Comparison of ENCODE assay signal across 8 mouse cellular contexts in genomic region chr14:34661621-34662477, GRCm38 (mm10). TPM values are rescaled to one million over a fixed set of nuclear protein-coding genes. Genes with fewer than 3 reads are reported as not detected.
DNase-seq lines count a peak whose midpoint lies in the region; ATAC-seq and TF ChIP-seq lines count a peak whose summit lies in the region.

No protein-coding gene starts in this region.

- peaks cover 10% of the 10 kb centered on the region for H3K9me3 ChIP-seq in ES-Bruce4 (replicated peaks; ENCODE audit: control insufficient read depth, insufficient read depth, low read length, poor library complexity, severe bottlenecking)
- no peaks in the 10 kb centered on the region for H3K9me3 ChIP-seq in embryonic facial prominence, embryonic 12.5 days
- no peaks in the 10 kb centered on the region for H3K9me3 ChIP-seq in heart, embryonic 11.5 days (replicated peaks; ENCODE audit: control insufficient read depth, low read length)
- H3K9me3 ChIP-seq in kidney, embryonic 14.5 days (ENCODE audit: control insufficient read depth, low read length): no peaks in the 10 kb centered on the region; the same call in 1 of the 2 replicates

- no peaks in the 10 kb centered on the region for H3K36me3 ChIP-seq in ES-Bruce4 (ENCODE audit: control insufficient read depth, insufficient read depth, low read length, poor library complexity, severe bottlenecking)
- no peaks in the 10 kb centered on the region for H3K36me3 ChIP-seq in embryonic facial prominence, embryonic 12.5 days
- H3K36me3 ChIP-seq in heart, embryonic 11.5 days (ENCODE audit: control insufficient read depth, insufficient read depth, low read length): no peaks in the 10 kb centered on the region
- no peaks in the 10 kb centered on the region for H3K36me3 ChIP-seq in kidney, embryonic 14.5 days (ENCODE audit: control insufficient read depth, insufficient read depth, low read length)

- peaks cover 5% of the 10 kb centered on the region for H3K4me1 ChIP-seq in ES-Bruce4 (ENCODE audit: control insufficient read depth, insufficient read depth, low read length)
- peaks cover 9% of the 10 kb centered on the region; the same call in 1 of the 2 replicates for H3K4me1 ChIP-seq in embryonic facial prominence, embryonic 12.5 days
- H3K4me1 ChIP-seq in heart, embryonic 11.5 days (ENCODE audit: control insufficient read depth, insufficient read depth, low read length): peaks cover 8% of the 10 kb centered on the region
- H3K4me1 ChIP-seq in kidney, embryonic 14.5 days (ENCODE audit: control insufficient read depth, insufficient read depth, low read length): no peaks in the 10 kb centered on the region

- peak overlapping the region; percentile 63 for H3K4me3 ChIP-seq in ES-Bruce4 (ENCODE audit: low read depth, low read length)
- H3K4me3 ChIP-seq in embryonic facial prominence, embryonic 12.5 days: peak overlapping the region; percentile 45
- H3K4me3 ChIP-seq in heart, embryonic 11.5 days (ENCODE audit: low read depth, low read length): peak overlapping the region; percentile 62
- H3K4me3 ChIP-seq in kidney, embryonic 14.5 days (ENCODE audit: low read length): peak overlapping the region; percentile 40

- ATAC-seq in embryonic facial prominence, embryonic 12.5 days (ENCODE audit: insufficient number of reproducible peaks, insufficient read depth, low FRiP score, low TSS enrichment): no peak
- ATAC-seq in heart, embryonic 11.5 days (replicated peaks; ENCODE audit: insufficient number of reproducible peaks, low FRiP score, low TSS enrichment): peak; percentile 79
- ATAC-seq in kidney, embryonic 14.5 days (ENCODE audit: low FRiP score, low TSS enrichment): peak; percentile 58

- under 1% methylated on average over 39 of the region's 39 CpGs for WGBS in embryonic facial prominence, embryonic 12.5 days
- under 1% methylated on average over 39 of the region's 39 CpGs for WGBS in heart, embryonic 11.5 days (ENCODE audit: insufficient replicate concordance)
- under 1% methylated on average over 39 of the region's 39 CpGs for WGBS in kidney, embryonic 14.5 days

- peak overlapping the region; percentile 83 for H3K4me2 ChIP-seq in embryonic facial prominence, embryonic 12.5 days (replicated peaks)
- H3K4me2 ChIP-seq in heart, embryonic 11.5 days: peak overlapping the region; percentile 95
- H3K4me2 ChIP-seq in kidney, embryonic 14.5 days (replicated peaks; ENCODE audit: low read depth, low read length): peak overlapping the region; percentile 75

- TF ChIP-seq EP300 in ES-Bruce4 (IDR thresholded peaks at IDR 0.05; ENCODE audit: insufficient read depth, low read depth, low read length): peak; percentile 84; the same call in 1 of the 2 replicates

- DNase-seq in adrenal gland, postnatal 25 days: peak; percentile 84
- DNase-seq in lung, postnatal 14 days: peak; percentile 65
- DNase-seq in ovary, postnatal 36 days (ENCODE audit: low spot score): peak; percentile 75
- no peak for DNase-seq in frontal cortex, postnatal 14 days (ENCODE audit: low spot score in 2 of 2)

- H3K27me3 ChIP-seq in ES-Bruce4 (ENCODE audit: control insufficient read depth, insufficient read depth, low read length, poor library complexity, severe bottlenecking): no peaks in the 10 kb centered on the region
- peaks cover 49% of the 10 kb centered on the region for H3K27me3 ChIP-seq in embryonic facial prominence, embryonic 12.5 days
- peaks cover 9% of the 10 kb centered on the region; the same call in 1 of the 2 replicates for H3K27me3 ChIP-seq in heart, embryonic 11.5 days (ENCODE audit: control insufficient read depth, insufficient read depth, low read length)
- peaks cover 5% of the 10 kb centered on the region; the same call in 1 of the 2 replicates for H3K27me3 ChIP-seq in kidney, embryonic 14.5 days (ENCODE audit: control insufficient read depth, insufficient read depth, low read length)

- peak; percentile 82 for TF ChIP-seq POLR2A in ES-Bruce4 (IDR thresholded peaks at IDR 0.05; ENCODE audit: insufficient read depth, low read length)

- H3K9ac ChIP-seq in ES-Bruce4 (ENCODE audit: low read depth, poor library complexity, severe bottlenecking): peak overlapping the region; percentile 69
- H3K9ac ChIP-seq in embryonic facial prominence, embryonic 12.5 days: peak overlapping the region; percentile 47
- H3K9ac ChIP-seq in heart, embryonic 11.5 days (ENCODE audit: low read depth, low read length): peak overlapping the region; percentile 72
- peak overlapping the region; percentile 42 for H3K9ac ChIP-seq in kidney, embryonic 14.5 days (ENCODE audit: low read depth, low read length)

- TF ChIP-seq CTCF in ES-Bruce4 (IDR thresholded peaks at IDR 0.05; ENCODE audit: low read depth, low read length): no peak

- peak overlapping the region; percentile 89 for H3K27ac ChIP-seq in ES-Bruce4 (ENCODE audit: insufficient read depth, low read length)
- H3K27ac ChIP-seq in embryonic facial prominence, embryonic 12.5 days: no peak overlapping the region
- H3K27ac ChIP-seq in heart, embryonic 11.5 days (ENCODE audit: low read depth, low read length): peak overlapping the region; percentile 88
- H3K27ac ChIP-seq in kidney, embryonic 14.5 days (ENCODE audit: low read depth, low read length): no peak overlapping the region

RNA-seq across cellular contexts. Expression of gene Wapl, which starts 11.9 kb away (rescaled TPM):
- polyA plus RNA-seq in ES-Bruce4 (2011; ENCODE audit: insufficient read depth, insufficient read length, low read depth, missing spikeins): 205 and 231 TPM in 2 replicates
- 90.8 and 92.9 TPM in 2 replicates for total RNA-seq in adrenal gland, postnatal 25 days (2021)
- 33.1 and 36.1 TPM in 2 replicates for polyA plus RNA-seq in embryonic facial prominence, embryonic 12.5 days (2016; fragmentation: Nextera tagmentation; extraction: Ambion mirVana)
- 22.2 and 23.7 TPM in 2 replicates for polyA plus RNA-seq in heart, embryonic 11.5 days (2014; fragmentation: Nextera tagmentation; extraction: Ambion mirVana)
- polyA plus RNA-seq in kidney, embryonic 14.5 days (2014; fragmentation: Nextera tagmentation; extraction: Ambion mirVana): 31.5 and 34.1 TPM in 2 replicates

Comparison
In these comparisons a context has a peak if more than half of its experiments do, and no peak if none do; other contexts are left out.
1. H3K27ac ChIP-seq: peak in ES-Bruce4 (single experiment) and heart, embryonic 11.5 days (single experiment); none in embryonic facial prominence, embryonic 12.5 days (single experiment) and kidney, embryonic 14.5 days (single experiment).
2. DNase-seq: peak in adrenal gland, postnatal 25 days (single experiment), lung, postnatal 14 days (single experiment) and ovary, postnatal 36 days (single experiment); none in frontal cortex, postnatal 14 days (0 of 2).
3. Peak in every context shown above with its lines, with median percentiles within 50 percentile points of each other: H3K4me3 ChIP-seq, H3K9ac ChIP-seq and H3K4me2 ChIP-seq.